Mouse (Mus musculus): ENCODE data around the gene Smarcc2.

Smarcc2 gene

GRCm38 (mm10) chr10:128458719-128459408 is at the start of gene Smarcc2:
Smarcc2 (plus strand) TSS chr10:128459248.
- TF ChIP-seq GATA4 (IDR thresholded peaks at IDR 0.05; ENCODE audit: insufficient replicate concordance, low read length): no peak

- TF ChIP-seq GATA4 (IDR thresholded peaks at IDR 0.05; ENCODE audit: insufficient replicate concordance, low read length): no peak
These were observed 49.1 kb upstream of the Smarcc2 start for GRCm38 (mm10) chr10:128409692-128410559.

DNA sequence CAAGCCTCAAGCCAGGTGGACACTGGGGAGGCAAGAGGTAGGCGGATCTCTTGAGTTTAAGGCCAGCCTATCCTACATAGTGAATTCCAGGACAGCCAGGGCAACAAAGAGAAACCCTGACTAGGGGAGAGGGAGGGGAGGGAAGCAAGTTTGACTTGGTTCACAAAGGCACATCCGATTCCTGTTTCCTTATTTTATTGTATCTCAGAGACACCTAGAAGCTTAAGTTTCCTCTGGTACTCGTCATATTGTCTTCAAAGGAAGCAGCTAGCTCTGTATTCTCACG is 48.5 kb upstream of the Smarcc2 start:
- no peak for TF ChIP-seq GATA4 (IDR thresholded peaks at IDR 0.05; ENCODE audit: insufficient replicate concordance, low read length)

- no peak for TF ChIP-seq GATA4 (IDR thresholded peaks at IDR 0.05; ENCODE audit: insufficient replicate concordance, low read length)
These were observed 47.6 kb upstream of the Smarcc2 start, which contains the start of the genes Nabp2 and Rnf41 for GRCm38 (mm10) chr10:128411211-128412054. Nabp2 (minus strand) TSS chr10:128411492. Rnf41 (plus strand) TSS chr10:128411657.

GRCm38 (mm10) chr10:128412055-128412381 is 47.0 kb upstream of the Smarcc2 start:
- no peak for TF ChIP-seq GATA4 (IDR thresholded peaks at IDR 0.05; ENCODE audit: insufficient replicate concordance, low read length)

- no peak for TF ChIP-seq GATA4 (IDR thresholded peaks at IDR 0.05; ENCODE audit: insufficient replicate concordance, low read length)
These were observed 46.5 kb upstream of the Smarcc2 start for GRCm38 (mm10) chr10:128412558-128412957.

DNA sequence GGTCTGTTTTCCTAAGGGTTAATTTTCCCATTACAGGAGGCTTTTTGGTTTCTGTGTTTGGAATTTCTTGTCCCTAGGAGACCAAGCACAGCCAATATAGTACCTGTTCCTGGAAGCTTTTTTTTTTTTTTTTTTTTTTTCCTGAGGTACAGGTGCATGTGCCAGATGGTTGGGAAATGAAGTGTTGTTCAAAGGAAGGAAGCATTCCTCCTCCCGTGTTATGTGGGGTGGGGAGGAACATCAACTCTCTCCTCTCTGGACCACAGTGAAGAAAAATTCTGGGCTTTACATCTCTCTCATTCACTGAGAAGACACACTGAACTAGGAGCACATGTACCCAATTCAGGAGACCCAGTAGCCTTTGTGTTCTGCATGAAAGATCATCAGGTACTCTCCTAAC is 46.0 kb upstream of the Smarcc2 start:
- TF ChIP-seq GATA4 (IDR thresholded peaks at IDR 0.05; ENCODE audit: insufficient replicate concordance, low read length): no peak

DNA sequence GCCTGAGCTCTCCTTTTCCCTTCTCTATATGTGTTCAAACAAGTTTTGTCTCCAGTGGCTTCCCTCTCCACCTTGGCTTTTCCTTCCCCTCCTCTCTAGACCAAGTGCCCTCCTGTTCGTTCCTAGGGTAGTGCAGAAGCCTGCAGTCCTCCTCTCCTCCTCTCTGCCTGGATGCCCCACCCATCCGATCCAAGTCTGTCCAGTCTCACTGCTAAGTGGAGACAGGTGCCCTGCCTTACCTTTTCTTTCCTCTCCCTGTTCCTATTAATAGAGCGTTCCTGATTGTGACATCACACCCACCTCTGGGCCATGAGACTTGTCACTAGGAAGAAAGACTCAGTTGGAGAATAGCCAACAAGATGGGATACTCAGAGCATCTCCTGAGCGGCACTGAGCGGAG is 44.2 kb upstream of the Smarcc2 start:
- no peak for TF ChIP-seq GATA4 (IDR thresholded peaks at IDR 0.05; ENCODE audit: insufficient replicate concordance, low read length)

DNA sequence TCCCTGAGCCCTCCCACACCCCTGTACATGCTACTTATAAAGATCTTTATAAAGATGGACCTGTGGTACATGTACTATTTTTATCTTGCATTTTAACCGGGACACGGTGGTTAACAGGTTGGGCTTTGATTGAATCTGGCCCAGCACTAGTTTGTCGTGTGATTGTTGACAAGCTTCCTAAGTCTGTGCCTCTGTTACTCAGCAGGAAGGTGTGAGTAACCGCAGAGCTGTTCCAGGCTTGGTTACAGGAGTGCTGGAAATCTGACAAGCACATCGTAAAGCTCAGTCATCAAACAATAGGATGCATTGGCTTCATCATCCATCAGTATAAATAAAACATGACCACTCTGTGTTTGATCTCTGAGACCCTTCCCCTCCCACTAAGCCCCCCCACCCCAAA is 36.6 kb upstream of the Smarcc2 start:
- TF ChIP-seq GATA4 (IDR thresholded peaks at IDR 0.05; ENCODE audit: insufficient replicate concordance, low read length): no peak

DNA sequence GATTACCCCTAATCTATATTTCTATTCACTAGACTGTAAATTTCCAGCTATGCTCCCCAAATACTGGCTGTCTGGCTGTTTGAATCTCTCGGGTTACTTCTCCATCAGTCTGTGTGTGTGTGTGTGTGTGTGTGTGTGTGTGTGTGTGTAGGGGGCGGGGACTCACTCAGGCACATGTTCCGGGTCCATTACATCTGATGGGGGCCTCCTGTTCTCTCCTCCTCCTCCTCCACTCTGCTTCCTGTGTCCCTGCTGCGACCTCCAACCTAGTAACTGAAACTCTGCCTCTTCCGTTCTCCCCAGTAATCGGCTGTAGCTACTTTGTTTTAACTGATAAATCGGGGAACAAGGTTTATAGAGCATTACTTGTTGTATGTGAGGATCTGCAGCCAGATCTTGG is 34.4 kb upstream of the Smarcc2 start:
- TF ChIP-seq GATA4 (IDR thresholded peaks at IDR 0.05; ENCODE audit: insufficient replicate concordance, low read length): no peak

- no peak for TF ChIP-seq GATA4 (IDR thresholded peaks at IDR 0.05; ENCODE audit: insufficient replicate concordance, low read length)
These were observed 33.8 kb upstream of the Smarcc2 start for GRCm38 (mm10) chr10:128425260-128425659.

- TF ChIP-seq GATA4 (IDR thresholded peaks at IDR 0.05; ENCODE audit: insufficient replicate concordance, low read length): no peak
These were observed 30.0 kb upstream of the Smarcc2 start for GRCm38 (mm10) chr10:128429052-128429451.

DNA sequence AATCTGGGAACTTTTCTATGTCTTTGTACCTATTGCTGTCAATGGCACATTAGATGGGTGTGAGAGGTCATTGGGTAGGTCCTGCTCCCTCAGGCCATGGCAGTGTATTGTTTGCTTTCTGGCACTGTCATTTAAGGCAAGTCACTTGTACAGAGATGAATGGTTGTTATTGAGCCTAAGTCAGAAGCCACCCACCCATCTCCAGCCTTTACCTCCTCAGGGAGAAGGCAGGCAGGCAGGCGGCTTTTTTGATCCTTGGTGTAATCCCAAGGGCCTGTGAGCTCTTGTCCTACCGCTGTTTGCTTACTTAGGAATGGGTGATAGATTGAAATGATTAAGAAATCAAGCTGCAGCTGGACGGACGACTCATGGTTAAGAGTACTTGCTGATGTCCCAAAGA is 29.6 kb upstream of the Smarcc2 start:
- no peak for TF ChIP-seq GATA4 (IDR thresholded peaks at IDR 0.05; ENCODE audit: insufficient replicate concordance, low read length)

DNA sequence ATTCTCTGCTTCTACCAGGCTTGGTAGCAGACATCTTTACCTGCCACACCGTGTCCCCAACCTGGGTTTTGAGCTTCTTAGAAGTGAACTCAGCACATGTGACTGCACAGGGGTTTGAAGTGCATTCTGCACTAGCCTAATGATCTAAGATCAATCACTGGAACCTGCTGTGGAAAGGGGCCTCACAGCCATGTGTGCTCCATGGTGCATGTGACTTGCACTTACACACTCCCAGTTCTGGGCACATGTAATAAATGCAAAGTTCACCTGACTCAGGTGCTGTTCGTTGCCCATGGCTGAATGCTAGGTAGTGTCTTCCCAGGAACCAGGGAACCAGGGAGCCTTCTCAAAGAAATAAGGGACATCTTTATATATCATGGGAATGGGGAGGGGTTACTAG is 25.6 kb upstream of the Smarcc2 start:
- TF ChIP-seq GATA4 (IDR thresholded peaks at IDR 0.05; ENCODE audit: insufficient replicate concordance, low read length): no peak

DNA sequence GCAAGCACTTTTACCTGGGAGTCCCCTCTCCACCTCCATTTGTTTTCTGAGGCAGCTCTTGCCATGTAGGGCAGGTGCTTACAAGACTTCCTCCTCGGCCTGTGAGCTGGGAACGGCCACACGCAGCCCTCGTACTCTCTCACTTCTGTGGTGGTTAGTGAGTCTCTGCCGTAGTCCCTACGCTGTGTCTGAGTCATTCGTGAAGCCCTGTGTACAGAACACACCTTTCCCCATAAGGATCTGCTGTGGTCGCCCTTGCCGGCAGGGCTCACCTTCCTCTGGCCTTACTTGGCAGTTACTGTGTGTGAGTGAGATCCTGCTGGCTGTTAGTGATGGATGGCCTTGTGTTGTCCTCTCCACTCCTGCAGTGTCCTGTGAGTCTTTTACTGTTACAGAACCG is 24.4 kb upstream of the Smarcc2 start:
- no peak for TF ChIP-seq GATA4 (IDR thresholded peaks at IDR 0.05; ENCODE audit: insufficient replicate concordance, low read length)
